Mouse (Mus musculus): ENCODE results near the gene Col15a1. TPM values are rescaled to one million over a fixed set of nuclear protein-coding genes. Genes with fewer than 3 reads are reported as not detected.

Col15a1 gene
- polyA plus RNA-seq, 1 experiment from 2014 or later = 7.3 TPM

- Histone ChIP-seq H3K36me3 (no peaks in the 10 kb centered on the region), H3K4me2 (replicated peaks) (no peak overlapping the region), H3K4me1 (no peaks in the 10 kb centered on the region), H3K4me3 (no peak overlapping the region), H3K9ac (no peak overlapping the region), H3K27ac (no peak overlapping the region), H3K9me3 (replicated peaks) (no peaks in the 10 kb centered on the region), H3K27me3 (no peaks in the 10 kb centered on the region)
- ATAC-seq (ENCODE audit: low FRiP score) = no peak
- WGBS = 46% methylated on average over 5 of the region's 5 CpGs
Measured at GRCm38 (mm10) chr4:47251069-47251468, 43.1 kb downstream of the Col15a1 start.

- no peak overlapping the region for H3K27ac ChIP-seq
- no peak overlapping the region for H3K4me3 ChIP-seq
- H3K4me1 ChIP-seq = no peaks in the 10 kb centered on the region
- H3K4me2 ChIP-seq (replicated peaks) = no peak overlapping the region
- WGBS = 91% methylated on average over 11 of the region's 11 CpGs
- no peaks in the 10 kb centered on the region for H3K36me3 ChIP-seq
- H3K9me3 ChIP-seq (replicated peaks) = no peaks in the 10 kb centered on the region
- H3K9ac ChIP-seq = no peak overlapping the region
- ATAC-seq (ENCODE audit: low FRiP score) = no peak
- no peaks in the 10 kb centered on the region for H3K27me3 ChIP-seq
Measured at GRCm38 (mm10) chr4:47251693-47252435, 43.9 kb downstream of the Col15a1 start.

- Histone ChIP-seq H3K4me1 (no peaks in the 10 kb centered on the region), H3K36me3 (no peaks in the 10 kb centered on the region), H3K27ac (no peak overlapping the region), H3K9ac (no peak overlapping the region), H3K9me3 (replicated peaks) (no peaks in the 10 kb centered on the region), H3K27me3 (no peaks in the 10 kb centered on the region), H3K4me3 (no peak overlapping the region), H3K4me2 (replicated peaks) (no peak overlapping the region)
- ATAC-seq (ENCODE audit: low FRiP score) = no peak
- over 99% methylated on average over 3 of the region's 3 CpGs for WGBS
Measured at GRCm38 (mm10) chr4:47252627-47253026, 44.7 kb downstream of the Col15a1 start.

GRCm38 (mm10) chr4:47255641-47256040, 47.7 kb downstream of the Col15a1 start:
- H3K9ac ChIP-seq = no peak overlapping the region
- no peaks in the 10 kb centered on the region for H3K9me3 ChIP-seq (replicated peaks)
- H3K36me3 ChIP-seq = no peaks in the 10 kb centered on the region
- no peak overlapping the region for H3K4me3 ChIP-seq
- H3K27ac ChIP-seq = no peak overlapping the region
- no peaks in the 10 kb centered on the region for H3K4me1 ChIP-seq
- no peak for ATAC-seq (ENCODE audit: low FRiP score)
- 41% methylated on average over 4 of the region's 4 CpGs for WGBS
- no peaks in the 10 kb centered on the region for H3K27me3 ChIP-seq
- H3K4me2 ChIP-seq (replicated peaks) = no peak overlapping the region

GRCm38 (mm10) chr4:47258201-47258600, 50.2 kb downstream of the Col15a1 start:
- H3K27me3 ChIP-seq = no peaks in the 10 kb centered on the region
- H3K4me3 ChIP-seq = no peak overlapping the region
- no peaks in the 10 kb centered on the region for H3K4me1 ChIP-seq
- no peaks in the 10 kb centered on the region for H3K9me3 ChIP-seq (replicated peaks)
- H3K4me2 ChIP-seq (replicated peaks) = no peak overlapping the region
- ATAC-seq (ENCODE audit: low FRiP score) = no peak
- no peak overlapping the region for H3K27ac ChIP-seq
- no peak overlapping the region for H3K9ac ChIP-seq
- no peaks in the 10 kb centered on the region for H3K36me3 ChIP-seq
- WGBS = 66% methylated on average over 3 of the region's 3 CpGs

- H3K27me3 ChIP-seq = no peaks in the 10 kb centered on the region
- H3K4me1 ChIP-seq = no peaks in the 10 kb centered on the region
- H3K27ac ChIP-seq = no peak overlapping the region
- H3K4me3 ChIP-seq = no peak overlapping the region
- ATAC-seq (ENCODE audit: low FRiP score) = no peak
- no peak overlapping the region for H3K4me2 ChIP-seq (replicated peaks)
- 85% methylated on average over 6 of the region's 6 CpGs for WGBS
- no peak overlapping the region for H3K9ac ChIP-seq
- H3K36me3 ChIP-seq = no peaks in the 10 kb centered on the region
- H3K9me3 ChIP-seq (replicated peaks) = no peaks in the 10 kb centered on the region
Measured at GRCm38 (mm10) chr4:47261049-47261448, 53.1 kb downstream of the Col15a1 start.

- 83% methylated on average over 5 of the region's 5 CpGs for WGBS
- Histone ChIP-seq H3K4me2 (replicated peaks) (no peak overlapping the region), H3K27me3 (no peaks in the 10 kb centered on the region), H3K4me3 (no peak overlapping the region), H3K27ac (no peak overlapping the region), H3K9ac (no peak overlapping the region), H3K36me3 (no peaks in the 10 kb centered on the region), H3K4me1 (no peaks in the 10 kb centered on the region), H3K9me3 (replicated peaks) (no peaks in the 10 kb centered on the region)
- ATAC-seq (ENCODE audit: low FRiP score) = no peak
Measured at GRCm38 (mm10) chr4:47261919-47262318, 54.0 kb downstream of the Col15a1 start.

- ATAC-seq (ENCODE audit: low FRiP score) = no peak
- H3K27me3 ChIP-seq = no peaks in the 10 kb centered on the region
- H3K9me3 ChIP-seq (replicated peaks) = no peaks in the 10 kb centered on the region
- no peak overlapping the region for H3K9ac ChIP-seq
- no peaks in the 10 kb centered on the region for H3K4me1 ChIP-seq
- WGBS = 82% methylated on average over 5 of the region's 5 CpGs
- no peak overlapping the region for H3K4me2 ChIP-seq (replicated peaks)
- H3K4me3 ChIP-seq = no peak overlapping the region
- no peak overlapping the region for H3K27ac ChIP-seq
- no peaks in the 10 kb centered on the region for H3K36me3 ChIP-seq
Measured at GRCm38 (mm10) chr4:47265555-47265954, 57.6 kb downstream of the Col15a1 start.

- Histone ChIP-seq H3K9me3 (replicated peaks) (no peaks in the 10 kb centered on the region), H3K4me2 (replicated peaks) (no peak overlapping the region), H3K36me3 (no peaks in the 10 kb centered on the region), H3K27me3 (no peaks in the 10 kb centered on the region), H3K4me1 (no peaks in the 10 kb centered on the region), H3K9ac (no peak overlapping the region), H3K27ac (no peak overlapping the region), H3K4me3 (no peak overlapping the region)
- 86% methylated on average over 9 of the region's 9 CpGs for WGBS
- ATAC-seq (ENCODE audit: low FRiP score) = no peak
Measured at GRCm38 (mm10) chr4:47272452-47273130, 64.6 kb downstream of the Col15a1 start.

- Histone ChIP-seq H3K9ac (no peak overlapping the region), H3K9me3 (replicated peaks) (no peaks in the 10 kb centered on the region), H3K27me3 (no peaks in the 10 kb centered on the region), H3K4me3 (no peak overlapping the region), H3K36me3 (no peaks in the 10 kb centered on the region), H3K4me1 (no peaks in the 10 kb centered on the region), H3K27ac (no peak overlapping the region), H3K4me2 (replicated peaks) (no peak overlapping the region)
- 91% methylated on average over 8 of the region's 8 CpGs for WGBS
- no peak for ATAC-seq (ENCODE audit: low FRiP score)
Measured at GRCm38 (mm10) chr4:47273795-47274194, 65.8 kb downstream of the Col15a1 start.

GRCm38 (mm10) chr4:47274911-47275310, 67.0 kb downstream of the Col15a1 start:
- Histone ChIP-seq H3K4me3 (no peak overlapping the region), H3K9ac (no peak overlapping the region), H3K27me3 (no peaks in the 10 kb centered on the region), H3K9me3 (replicated peaks) (no peaks in the 10 kb centered on the region), H3K36me3 (no peaks in the 10 kb centered on the region), H3K27ac (no peak overlapping the region), H3K4me2 (replicated peaks) (no peak overlapping the region), H3K4me1 (no peaks in the 10 kb centered on the region)
- ATAC-seq (ENCODE audit: low FRiP score) = no peak
- WGBS = 86% methylated on average over 2 of the region's 2 CpGs

- Histone ChIP-seq H3K9ac (no peak overlapping the region), H3K4me3 (no peak overlapping the region), H3K27ac (no peak overlapping the region), H3K36me3 (no peaks in the 10 kb centered on the region), H3K4me2 (replicated peaks) (no peak overlapping the region), H3K27me3 (no peaks in the 10 kb centered on the region), H3K9me3 (replicated peaks) (no peaks in the 10 kb centered on the region), H3K4me1 (no peaks in the 10 kb centered on the region)
- WGBS = 92% methylated on average over 6 of the region's 6 CpGs
- ATAC-seq (ENCODE audit: low FRiP score) = no peak
Measured at GRCm38 (mm10) chr4:47278397-47278796, 70.4 kb downstream of the Col15a1 start.

Measured in hindbrain, embryonic 12.5 days (tissue).